Mouse (Mus musculus): Measurements from ENCODE around the gene Kdm4a.

Kdm4a gene

GRCm38 (mm10) chr4:118117565-118117964 is 62.3 kb downstream of the Kdm4a start:
- no peak for DNase-seq (ENCODE audit: low read depth in 1 of 2, low spot score in 2 of 2)

GRCm38 (mm10) chr4:118116098-118116497 is 63.7 kb downstream of the Kdm4a start:
- DNase-seq (ENCODE audit: low read depth in 1 of 2, low spot score in 2 of 2) = no peak

GRCm38 (mm10) chr4:118115132-118115531 is 64.7 kb downstream of the Kdm4a start:
- no peak for DNase-seq (ENCODE audit: low read depth in 1 of 2, low spot score in 2 of 2)

GRCm38 (mm10) chr4:118112601-118113000 is 67.2 kb downstream of the Kdm4a start:
- no peak for DNase-seq (ENCODE audit: low read depth in 1 of 2, low spot score in 2 of 2)

- no peak for DNase-seq (ENCODE audit: low read depth in 1 of 2, low spot score in 2 of 2)
These were observed 70.2 kb downstream of the Kdm4a start for GRCm38 (mm10) chr4:118109649-118110048.

GRCm38 (mm10) chr4:118108779-118109178 is 71.1 kb downstream of the Kdm4a start:
- no peak for DNase-seq (ENCODE audit: low read depth in 1 of 2, low spot score in 2 of 2)

- DNase-seq (ENCODE audit: low read depth in 1 of 2, low spot score in 2 of 2) = no peak
These were observed 74.4 kb downstream of the Kdm4a start for GRCm38 (mm10) chr4:118105256-118106053.

- no peak for DNase-seq (ENCODE audit: low read depth in 1 of 2, low spot score in 2 of 2)
These were observed 76.5 kb downstream of the Kdm4a start for GRCm38 (mm10) chr4:118103280-118103830.

GRCm38 (mm10) chr4:118101497-118101896 is 78.3 kb downstream of the Kdm4a start:
- DNase-seq (ENCODE audit: low read depth in 1 of 2, low spot score in 2 of 2) = no peak

GRCm38 (mm10) chr4:118099637-118100364 is 80.0 kb downstream of the Kdm4a start:
- DNase-seq (ENCODE audit: low read depth in 1 of 2, low spot score in 2 of 2) = no peak

GRCm38 (mm10) chr4:118098571-118098970 is 81.3 kb downstream of the Kdm4a start:
- no peak for DNase-seq (ENCODE audit: low read depth in 1 of 2, low spot score in 2 of 2)

- DNase-seq (ENCODE audit: low read depth in 1 of 2, low spot score in 2 of 2) = no peak
These were observed 83.8 kb downstream of the Kdm4a start for GRCm38 (mm10) chr4:118096069-118096468.

GRCm38 (mm10) chr4:118092784-118093457 is 86.9 kb downstream of the Kdm4a start:
- no peak for DNase-seq (ENCODE audit: low read depth in 1 of 2, low spot score in 2 of 2)

GRCm38 (mm10) chr4:118090449-118090848 is 89.4 kb downstream of the Kdm4a start:
- no peak for DNase-seq (ENCODE audit: low read depth in 1 of 2, low spot score in 2 of 2)

GRCm38 (mm10) chr4:118089939-118090338 is 89.9 kb downstream of the Kdm4a start:
- no peak for DNase-seq (ENCODE audit: low read depth in 1 of 2, low spot score in 2 of 2)

- DNase-seq (ENCODE audit: low read depth in 1 of 2, low spot score in 2 of 2) = no peak
These were observed 91.1 kb downstream of the Kdm4a start for GRCm38 (mm10) chr4:118088771-118089170.

Data from monocyte, adult 2 months (primary cell).